Mouse (Mus musculus): ENCODE results near the gene Krt23. TPM values are rescaled to one million over a fixed set of nuclear protein-coding genes. Genes with fewer than 3 reads are reported as not detected.
A peak's percentile ranks its signal among the peaks of the same experiment; 100 is the strongest.

Krt23 gene
- polyA plus RNA-seq, 1 experiment from 2014 or later = 8.0 TPM

GRCm38 (mm10) chr11:99494741-99495140 lies 1.8 kb upstream of the Krt23 start:
- no peaks in the 10 kb centered on the region for H3K9me3 ChIP-seq (ENCODE audit: control insufficient read depth)
- no peak overlapping the region for H3K4me2 ChIP-seq (replicated peaks; ENCODE audit: low read depth)
- no peaks in the 10 kb centered on the region for H3K27me3 ChIP-seq (replicated peaks; ENCODE audit: control insufficient read depth, insufficient read depth, low read length)
- H3K4me3 ChIP-seq (ENCODE audit: low read depth, low read length) = no peak overlapping the region
- no peak overlapping the region for H3K27ac ChIP-seq (ENCODE audit: low read depth, low read length)
- H3K9ac ChIP-seq (ENCODE audit: low read depth, low read length) = no peak overlapping the region
- no peak for TF ChIP-seq CTCF (IDR thresholded peaks at IDR 0.05; ENCODE audit: low read depth)
- no peaks in the 10 kb centered on the region for H3K36me3 ChIP-seq (ENCODE audit: control insufficient read depth, insufficient read depth)
- 0 out of 2 replicates have a peak, but pooled peaks cover 12% of the 10 kb centered on the region for H3K4me1 ChIP-seq (replicated peaks; ENCODE audit: control insufficient read depth, insufficient read depth, low read length)
- 74% methylated on average over 4 of the region's 4 CpGs for WGBS
- ATAC-seq = no peak

GRCm38 (mm10) chr11:99493574-99493850 lies 575 bp upstream of the Krt23 start:
- Histone ChIP-seq H3K9ac (ENCODE audit: low read depth, low read length) (no peak overlapping the region), H3K27ac (ENCODE audit: low read depth, low read length) (peak overlapping the region; percentile 30; the same call in 1 of the 2 replicates), H3K27me3 (replicated peaks; ENCODE audit: control insufficient read depth, insufficient read depth, low read length) (no peaks in the 10 kb centered on the region), H3K36me3 (ENCODE audit: control insufficient read depth, insufficient read depth) (no peaks in the 10 kb centered on the region), H3K9me3 (ENCODE audit: control insufficient read depth) (no peaks in the 10 kb centered on the region), H3K4me3 (ENCODE audit: low read depth, low read length) (no peak overlapping the region), H3K4me1 (replicated peaks; ENCODE audit: control insufficient read depth, insufficient read depth, low read length) (0 out of 2 replicates have a peak, but pooled peaks cover 16% of the 10 kb centered on the region), H3K4me2 (replicated peaks; ENCODE audit: low read depth) (peak overlapping the region; percentile 45; the same call in 1 of the 2 replicates)
- no peak for ATAC-seq
- no peak for TF ChIP-seq CTCF (IDR thresholded peaks at IDR 0.05; ENCODE audit: low read depth)
- 28% methylated on average over 5 of the region's 5 CpGs for WGBS

- no peak for ATAC-seq
- no peak overlapping the region for H3K4me3 ChIP-seq (ENCODE audit: low read depth, low read length)
- 58% methylated on average over 8 of the region's 8 CpGs for WGBS
- H3K36me3 ChIP-seq (ENCODE audit: control insufficient read depth, insufficient read depth) = no peaks in the 10 kb centered on the region
- no peak overlapping the region for H3K9ac ChIP-seq (ENCODE audit: low read depth, low read length)
- H3K4me2 ChIP-seq (replicated peaks; ENCODE audit: low read depth) = no peak overlapping the region
- no peak for TF ChIP-seq CTCF (IDR thresholded peaks at IDR 0.05; ENCODE audit: low read depth)
- no peaks in the 10 kb centered on the region for H3K27me3 ChIP-seq (replicated peaks; ENCODE audit: control insufficient read depth, insufficient read depth, low read length)
- H3K27ac ChIP-seq (ENCODE audit: low read depth, low read length) = no peak overlapping the region
- 0 out of 2 replicates have a peak, but pooled peaks cover 16% of the 10 kb centered on the region for H3K4me1 ChIP-seq (replicated peaks; ENCODE audit: control insufficient read depth, insufficient read depth, low read length)
- no peaks in the 10 kb centered on the region for H3K9me3 ChIP-seq (ENCODE audit: control insufficient read depth)
Measured at GRCm38 (mm10) chr11:99491040-99491439, 1.9 kb downstream of the Krt23 start.

GRCm38 (mm10) chr11:99490624-99491023 lies 2.3 kb downstream of the Krt23 start:
- no peaks in the 10 kb centered on the region for H3K36me3 ChIP-seq (ENCODE audit: control insufficient read depth, insufficient read depth)
- 34% methylated on average over 4 of the region's 4 CpGs for WGBS
- ATAC-seq = no peak
- H3K9me3 ChIP-seq (ENCODE audit: control insufficient read depth) = no peaks in the 10 kb centered on the region
- 0 out of 2 replicates have a peak, but pooled peaks cover 16% of the 10 kb centered on the region for H3K4me1 ChIP-seq (replicated peaks; ENCODE audit: control insufficient read depth, insufficient read depth, low read length)
- no peaks in the 10 kb centered on the region for H3K27me3 ChIP-seq (replicated peaks; ENCODE audit: control insufficient read depth, insufficient read depth, low read length)
- H3K4me2 ChIP-seq (replicated peaks; ENCODE audit: low read depth) = no peak overlapping the region
- no peak overlapping the region for H3K9ac ChIP-seq (ENCODE audit: low read depth, low read length)
- no peak overlapping the region for H3K4me3 ChIP-seq (ENCODE audit: low read depth, low read length)
- no peak overlapping the region for H3K27ac ChIP-seq (ENCODE audit: low read depth, low read length)
- TF ChIP-seq CTCF (IDR thresholded peaks at IDR 0.05; ENCODE audit: low read depth) = no peak

GRCm38 (mm10) chr11:99489233-99489632 lies 3.7 kb downstream of the Krt23 start:
- H3K36me3 ChIP-seq (ENCODE audit: control insufficient read depth, insufficient read depth) = no peaks in the 10 kb centered on the region
- 24% methylated on average over 3 of the region's 3 CpGs for WGBS
- 0 out of 2 replicates have a peak, but pooled peaks cover 16% of the 10 kb centered on the region for H3K4me1 ChIP-seq (replicated peaks; ENCODE audit: control insufficient read depth, insufficient read depth, low read length)
- H3K4me2 ChIP-seq (replicated peaks; ENCODE audit: low read depth) = peak overlapping the region; percentile 27; the same call in 1 of the 2 replicates
- TF ChIP-seq CTCF (IDR thresholded peaks at IDR 0.05; ENCODE audit: low read depth) = no peak
- H3K27ac ChIP-seq (ENCODE audit: low read depth, low read length) = peak overlapping the region; percentile 28; the same call in 1 of the 2 replicates
- no peaks in the 10 kb centered on the region for H3K9me3 ChIP-seq (ENCODE audit: control insufficient read depth)
- H3K4me3 ChIP-seq (ENCODE audit: low read depth, low read length) = no peak overlapping the region
- H3K9ac ChIP-seq (ENCODE audit: low read depth, low read length) = no peak overlapping the region
- ATAC-seq = peak; percentile 80
- H3K27me3 ChIP-seq (replicated peaks; ENCODE audit: control insufficient read depth, insufficient read depth, low read length) = no peaks in the 10 kb centered on the region

GRCm38 (mm10) chr11:99474981-99475380 lies 18.0 kb downstream of the Krt23 start:
- no peak overlapping the region for H3K27ac ChIP-seq (ENCODE audit: low read depth, low read length)
- ATAC-seq = no peak
- no peak overlapping the region for H3K9ac ChIP-seq (ENCODE audit: low read depth, low read length)
- TF ChIP-seq CTCF (IDR thresholded peaks at IDR 0.05; ENCODE audit: low read depth) = no peak
- no peaks in the 10 kb centered on the region for H3K9me3 ChIP-seq (ENCODE audit: control insufficient read depth)
- H3K27me3 ChIP-seq (replicated peaks; ENCODE audit: control insufficient read depth, insufficient read depth, low read length) = no peaks in the 10 kb centered on the region
- no peaks in the 10 kb centered on the region for H3K36me3 ChIP-seq (ENCODE audit: control insufficient read depth, insufficient read depth)
- WGBS = 62% methylated on average over 3 of the region's 3 CpGs
- H3K4me1 ChIP-seq (replicated peaks; ENCODE audit: control insufficient read depth, insufficient read depth, low read length) = no peaks in the 10 kb centered on the region
- no peak overlapping the region for H3K4me3 ChIP-seq (ENCODE audit: low read depth, low read length)
- no peak overlapping the region for H3K4me2 ChIP-seq (replicated peaks; ENCODE audit: low read depth)

GRCm38 (mm10) chr11:99473433-99473832 lies 19.5 kb downstream of the Krt23 start:
- H3K36me3 ChIP-seq (ENCODE audit: control insufficient read depth, insufficient read depth) = no peaks in the 10 kb centered on the region
- no peak overlapping the region for H3K4me3 ChIP-seq (ENCODE audit: low read depth, low read length)
- no peak overlapping the region for H3K27ac ChIP-seq (ENCODE audit: low read depth, low read length)
- H3K27me3 ChIP-seq (replicated peaks; ENCODE audit: control insufficient read depth, insufficient read depth, low read length) = no peaks in the 10 kb centered on the region
- peak; percentile 56; the same call in 1 of the 2 replicates for ATAC-seq
- no peaks in the 10 kb centered on the region for H3K4me1 ChIP-seq (replicated peaks; ENCODE audit: control insufficient read depth, insufficient read depth, low read length)
- H3K9me3 ChIP-seq (ENCODE audit: control insufficient read depth) = no peaks in the 10 kb centered on the region
- H3K9ac ChIP-seq (ENCODE audit: low read depth, low read length) = no peak overlapping the region
- no peak overlapping the region for H3K4me2 ChIP-seq (replicated peaks; ENCODE audit: low read depth)
- no peak for TF ChIP-seq CTCF (IDR thresholded peaks at IDR 0.05; ENCODE audit: low read depth)
- WGBS = 34% methylated on average over 6 of the region's 6 CpGs
